In genomic region chr1:82158466-82158865, GRCm38 (mm10) we compare ENCODE assay signal across 19 mouse cellular contexts.
DNase-seq lines count a peak whose midpoint lies in the region; ATAC-seq and TF ChIP-seq lines count a peak whose summit lies in the region.
"Had no signal": no experiment of that assay in that cellular context is flagged by ENCODE, and none has a peak within 500 bp of the region (broad histone marks: within the 10 kb centered on the region; RNA-seq: fewer than 3 reads in every experiment).

No protein-coding gene starts in this region.

- ATAC-seq in midbrain, embryonic 14.5 days (ENCODE audit: low FRiP score, low TSS enrichment) = no peak
- ATAC-seq in midbrain, embryonic 16.5 days = no peak
- ATAC-seq in neural tube, embryonic 15.5 days (ENCODE audit: low FRiP score) = no peak
- ATAC-seq in heart, embryonic 11.5 days (replicated peaks; ENCODE audit: insufficient number of reproducible peaks, low FRiP score, low TSS enrichment) = no peak
- ATAC-seq: inflammation-experienced regulatory T-cells, adult 6 months; lung, postnatal 0 days; midbrain, embryonic 15.5 days had no signal

- no peak for TF ChIP-seq CTCF in layer of hippocampus, adult 2 months (conservative IDR thresholded peaks at IDR 0.05)
- no peak for TF ChIP-seq CTCF in brain, embryonic 14.5 days (IDR thresholded peaks at IDR 0.05; ENCODE audit: borderline replicate concordance, extremely low read depth, insufficient read depth, insufficient read length)

- H3K4me3 ChIP-seq in layer of hippocampus, adult 2 months = no peak overlapping the region
- H3K4me3 ChIP-seq in midbrain, embryonic 14.5 days (replicated peaks; ENCODE audit: low read depth, low read length) = no peak overlapping the region
- no peak overlapping the region for H3K4me3 ChIP-seq in midbrain, embryonic 16.5 days (ENCODE audit: low read depth, low read length)
- H3K4me3 ChIP-seq in neural tube, embryonic 15.5 days (replicated peaks) = no peak overlapping the region
- H3K4me3 ChIP-seq in heart, embryonic 11.5 days (ENCODE audit: low read depth, low read length) = no peak overlapping the region
- H3K4me3 ChIP-seq: forebrain, embryonic 12.5 days; heart, embryonic 10.5 days; limb, embryonic 12.5 days; liver, embryonic 15.5 days; midbrain, embryonic 15.5 days had no signal

- 58% methylated on average over 3 of the region's 3 CpGs for whole genome bisulfite sequencing in midbrain, embryonic 14.5 days
- 48% methylated on average over 3 of the region's 3 CpGs for WGBS in midbrain, embryonic 16.5 days
- WGBS in neural tube, embryonic 15.5 days = 44% methylated on average over 3 of the region's 3 CpGs
- WGBS in heart, embryonic 11.5 days (ENCODE audit: insufficient replicate concordance) = 69% methylated on average over 3 of the region's 3 CpGs

- H3K4me1 ChIP-seq in midbrain, embryonic 14.5 days (ENCODE audit: control insufficient read depth, insufficient read depth, low read length) = no peaks in the 10 kb centered on the region
- no peaks in the 10 kb centered on the region for H3K4me1 ChIP-seq in midbrain, embryonic 16.5 days (ENCODE audit: control insufficient read depth, insufficient read depth, low read length)
- H3K4me1 ChIP-seq in neural tube, embryonic 15.5 days = no peaks in the 10 kb centered on the region
- no peaks in the 10 kb centered on the region for H3K4me1 ChIP-seq in heart, embryonic 11.5 days (ENCODE audit: control insufficient read depth, insufficient read depth, low read length)
- H3K4me1 ChIP-seq: forebrain, embryonic 12.5 days; heart, embryonic 10.5 days; limb, embryonic 12.5 days; liver, embryonic 15.5 days; midbrain, embryonic 15.5 days had no signal

- H3K9me3 ChIP-seq in midbrain, embryonic 14.5 days (ENCODE audit: control insufficient read depth, low read length) = no peaks in the 10 kb centered on the region
- no peaks in the 10 kb centered on the region for H3K9me3 ChIP-seq in midbrain, embryonic 16.5 days (replicated peaks; ENCODE audit: control insufficient read depth, low read length, poor library complexity, severe bottlenecking)
- no peaks in the 10 kb centered on the region for H3K9me3 ChIP-seq in neural tube, embryonic 15.5 days (replicated peaks)
- H3K9me3 ChIP-seq in heart, embryonic 11.5 days (replicated peaks; ENCODE audit: control insufficient read depth, low read length) = no peaks in the 10 kb centered on the region
- H3K9me3 ChIP-seq: forebrain, embryonic 12.5 days; heart, embryonic 10.5 days; limb, embryonic 12.5 days; liver, embryonic 15.5 days; midbrain, embryonic 15.5 days had no signal

- no peak overlapping the region for H3K9ac ChIP-seq in midbrain, embryonic 14.5 days (replicated peaks; ENCODE audit: low read length)
- H3K9ac ChIP-seq in midbrain, embryonic 16.5 days (ENCODE audit: low read depth, low read length) = no peak overlapping the region
- no peak overlapping the region for H3K9ac ChIP-seq in neural tube, embryonic 15.5 days (replicated peaks)
- no peak overlapping the region for H3K9ac ChIP-seq in heart, embryonic 11.5 days (ENCODE audit: low read depth, low read length)
- H3K9ac ChIP-seq: forebrain, embryonic 12.5 days; limb, embryonic 12.5 days; liver, embryonic 15.5 days; midbrain, embryonic 15.5 days had no signal

- no peaks in the 10 kb centered on the region for H3K36me3 ChIP-seq in midbrain, embryonic 14.5 days (ENCODE audit: control insufficient read depth, insufficient read depth, low read length)
- no peaks in the 10 kb centered on the region for H3K36me3 ChIP-seq in midbrain, embryonic 16.5 days (ENCODE audit: control insufficient read depth, insufficient read depth, low read length)
- H3K36me3 ChIP-seq in neural tube, embryonic 15.5 days = no peaks in the 10 kb centered on the region
- H3K36me3 ChIP-seq in heart, embryonic 11.5 days (ENCODE audit: control insufficient read depth, insufficient read depth, low read length) = no peaks in the 10 kb centered on the region
- H3K36me3 ChIP-seq: forebrain, embryonic 12.5 days; heart, embryonic 10.5 days; limb, embryonic 12.5 days; liver, embryonic 15.5 days; midbrain, embryonic 15.5 days had no signal

- no peak for TF ChIP-seq POLR2A in brain, embryonic 14.5 days (IDR thresholded peaks at IDR 0.05; ENCODE audit: borderline replicate concordance, extremely low read depth, insufficient read depth, insufficient read length, poor library complexity, severe bottlenecking)

- DNase-seq in layer of hippocampus, adult 2 months (ENCODE audit: low spot score in 2 of 2) = peak in 1 of 2 experiments; percentile 29
- DNase-seq in layer of hippocampus, postnatal 10 days (ENCODE audit: low spot score in 2 of 2) = no peak
- peak; percentile 22 for DNase-seq in midbrain, embryonic 14.5 days
- DNase-seq in brain, embryonic 14.5 days (ENCODE audit: low read depth) = peak; percentile 42
- DNase-seq in layer of hippocampus, postnatal 14 days (ENCODE audit: low spot score in 2 of 2) = peak; percentile 11 to 42
- DNase-seq: cerebellum, adult 11 months; cerebellum, postnatal 36 days; kidney, adult 2 months; kidney, postnatal 10 days had no signal

- H3K27ac ChIP-seq in layer of hippocampus, adult 2 months = peak overlapping the region; percentile 85
- no peak overlapping the region for H3K27ac ChIP-seq in midbrain, embryonic 14.5 days (replicated peaks; ENCODE audit: low read depth, low read length)
- no peak overlapping the region for H3K27ac ChIP-seq in midbrain, embryonic 16.5 days (ENCODE audit: low read length)
- H3K27ac ChIP-seq in neural tube, embryonic 15.5 days (replicated peaks) = no peak overlapping the region
- H3K27ac ChIP-seq in heart, embryonic 11.5 days (ENCODE audit: low read depth, low read length) = no peak overlapping the region
- H3K27ac ChIP-seq: forebrain, embryonic 12.5 days; heart, embryonic 10.5 days; limb, embryonic 12.5 days; liver, embryonic 15.5 days; midbrain, embryonic 15.5 days had no signal

- H3K27me3 ChIP-seq in midbrain, embryonic 14.5 days (ENCODE audit: control insufficient read depth, insufficient read depth, low read length) = no peaks in the 10 kb centered on the region
- no peaks in the 10 kb centered on the region for H3K27me3 ChIP-seq in midbrain, embryonic 16.5 days (ENCODE audit: control insufficient read depth, insufficient read depth, low read depth, low read length)
- no peaks in the 10 kb centered on the region for H3K27me3 ChIP-seq in neural tube, embryonic 15.5 days (replicated peaks)
- no peaks in the 10 kb centered on the region for H3K27me3 ChIP-seq in heart, embryonic 11.5 days (ENCODE audit: control insufficient read depth, insufficient read depth, low read length)
- H3K27me3 ChIP-seq: forebrain, embryonic 12.5 days; limb, embryonic 12.5 days; liver, embryonic 15.5 days; midbrain, embryonic 15.5 days had no signal

- H3K4me2 ChIP-seq in midbrain, embryonic 14.5 days (ENCODE audit: low read length) = no peak overlapping the region
- no peak overlapping the region for H3K4me2 ChIP-seq in midbrain, embryonic 16.5 days (ENCODE audit: low read length)
- no peak overlapping the region for H3K4me2 ChIP-seq in neural tube, embryonic 15.5 days
- no peak overlapping the region for H3K4me2 ChIP-seq in heart, embryonic 11.5 days
- H3K4me2 ChIP-seq: forebrain, embryonic 12.5 days; limb, embryonic 12.5 days; liver, embryonic 15.5 days; midbrain, embryonic 15.5 days had no signal

Comparison
In these comparisons a context has a peak if more than half of its experiments do, and no peak if none do; other contexts are left out.
1. DNase-seq: peak in midbrain, embryonic 14.5 days (single experiment), brain, embryonic 14.5 days (single experiment) and layer of hippocampus, postnatal 14 days (2 of 2); none in layer of hippocampus, postnatal 10 days (0 of 2).